In the genomic region with DNA sequence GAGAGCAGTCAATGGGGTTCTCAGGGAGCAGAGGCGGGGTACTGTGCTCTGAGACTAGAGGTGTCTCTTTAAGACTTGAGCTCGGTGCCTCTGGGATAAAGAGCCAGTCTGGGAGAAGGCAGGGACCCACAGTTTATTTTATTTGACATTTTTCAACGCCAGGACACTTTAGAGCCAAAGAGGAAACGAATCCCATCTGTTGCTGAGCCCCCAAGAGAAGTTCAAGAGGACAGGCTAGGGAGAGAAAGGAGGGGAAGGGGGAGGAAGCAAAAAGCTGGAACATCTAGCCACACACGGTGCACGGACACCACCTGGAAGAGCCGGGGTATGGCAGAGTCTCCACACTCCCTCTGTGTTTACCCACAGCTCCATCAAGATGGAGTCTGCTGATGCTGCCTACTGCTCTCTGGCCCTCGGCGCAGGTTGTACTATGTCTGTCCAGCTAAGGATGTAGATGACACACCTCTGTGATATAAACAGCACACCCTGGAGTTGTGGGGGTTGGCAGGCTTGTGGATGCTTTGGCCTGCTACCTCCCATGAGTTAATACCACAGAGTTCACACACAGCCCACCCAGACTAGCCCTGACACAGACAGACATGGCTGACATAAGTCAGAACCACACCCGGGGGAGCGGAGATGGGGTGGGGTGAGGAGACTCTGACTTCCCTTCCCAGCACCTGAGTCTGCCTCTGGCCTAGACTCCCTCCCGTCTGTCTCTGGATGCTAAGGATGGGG, we compare ENCODE assay signal across 11 mouse cellular contexts.
DNase-seq lines count a peak whose midpoint lies in the region; ATAC-seq and TF ChIP-seq lines count a peak whose summit lies in the region.
"Had no signal": no experiment of that assay in that cellular context is flagged by ENCODE, and none has a peak within 500 bp of the region (broad histone marks: within the 10 kb centered on the region; RNA-seq: fewer than 3 reads in every experiment).

No protein-coding gene starts in this region.

- TF ChIP-seq CTCF in liver, adult 2 months (IDR thresholded peaks at IDR 0.05; ENCODE audit: low read depth, low read length) = no peak
- no peak for TF ChIP-seq CTCF in liver, postnatal 0 days (IDR thresholded peaks at IDR 0.05; ENCODE audit: low read depth)

- TF ChIP-seq POLR2A in liver, adult 2 months (IDR thresholded peaks at IDR 0.05; ENCODE audit: extremely low read depth, insufficient read depth, low read length) = no peak

- H3K9me3 ChIP-seq in liver, postnatal 0 days (ENCODE audit: low read length) = peaks cover 4% of the 10 kb centered on the region; the same call in 1 of the 2 replicates
- H3K9me3 ChIP-seq in embryonic facial prominence, embryonic 13.5 days = no peaks in the 10 kb centered on the region
- no peaks in the 10 kb centered on the region for H3K9me3 ChIP-seq in intestine, embryonic 14.5 days (ENCODE audit: control insufficient read depth, low read length)

- no peak overlapping the region for H3K9ac ChIP-seq in liver, adult 2 months (ENCODE audit: low read depth, low read length)
- H3K9ac ChIP-seq in liver, postnatal 0 days (replicated peaks) = no peak overlapping the region
- H3K9ac ChIP-seq in embryonic facial prominence, embryonic 13.5 days = no peak overlapping the region
- H3K9ac ChIP-seq in intestine, embryonic 14.5 days (ENCODE audit: low read length) = no peak overlapping the region
- H3K9ac ChIP-seq: limb, embryonic 13.5 days had no signal

- no peak overlapping the region for H3K4me3 ChIP-seq in liver, adult 2 months (ENCODE audit: insufficient read depth, low read depth, low read length)
- no peak overlapping the region for H3K4me3 ChIP-seq in liver, postnatal 0 days (ENCODE audit: low read depth, low read length)
- H3K4me3 ChIP-seq in embryonic facial prominence, embryonic 13.5 days = no peak overlapping the region
- H3K4me3 ChIP-seq in intestine, embryonic 14.5 days (ENCODE audit: low read depth, low read length) = no peak overlapping the region
- H3K4me3 ChIP-seq: layer of hippocampus, adult 2 months; limb, embryonic 13.5 days had no signal

- no peak for TF ChIP-seq EP300 in liver, postnatal 0 days (IDR thresholded peaks at IDR 0.05; ENCODE audit: low read depth)

- no peak for DNase-seq in frontal cortex, postnatal 25 days (ENCODE audit: low spot score in 2 of 2)
- DNase-seq in liver, adult 2 months (ENCODE audit: extremely low read depth, low read depth, low spot score) = no peak
- no peak for DNase-seq in liver, postnatal 0 days
- DNase-seq in intestine, embryonic 14.5 days (ENCODE audit: low spot score) = no peak
- no peak for DNase-seq in right cerebral cortex, adult 2 months (ENCODE audit: low spot score in 2 of 2)
- DNase-seq: adrenal gland, adult 8-10 months had no signal

- no peaks in the 10 kb centered on the region for H3K79me2 ChIP-seq in liver, adult 2 months (ENCODE audit: control insufficient read depth, insufficient read depth, low read length)

- H3K27ac ChIP-seq in liver, adult 2 months (replicated peaks; ENCODE audit: insufficient read depth, low read depth, low read length) = 0 out of 2 replicates have a peak overlapping the region, but pooled peaks have one; percentile 16
- no peak overlapping the region for H3K27ac ChIP-seq in liver, postnatal 0 days (ENCODE audit: low read depth)
- no peak overlapping the region for H3K27ac ChIP-seq in embryonic facial prominence, embryonic 13.5 days
- H3K27ac ChIP-seq in intestine, embryonic 14.5 days (ENCODE audit: low read depth) = peak overlapping the region; percentile 79
- H3K27ac ChIP-seq: layer of hippocampus, adult 2 months; limb, embryonic 13.5 days had no signal

- ATAC-seq in frontal cortex, adult (ENCODE audit: low TSS enrichment) = peak; percentile 60
- ATAC-seq in liver, postnatal 0 days = no peak
- 0 out of 2 replicates have a peak, but pooled peaks have one; percentile 56 for ATAC-seq in embryonic facial prominence, embryonic 13.5 days (ENCODE audit: insufficient number of reproducible peaks, insufficient read depth, low FRiP score, low TSS enrichment, low read depth)
- ATAC-seq in intestine, embryonic 14.5 days (replicated peaks; ENCODE audit: low FRiP score, low TSS enrichment, low read depth) = peak; percentile 73
- no peak for ATAC-seq in CD4-positive, CD25-positive, alpha-beta regulatory T cell, adult 4 months

- H3K36me3 ChIP-seq in liver, adult 2 months (ENCODE audit: control insufficient read depth, insufficient read depth, low read length) = no peaks in the 10 kb centered on the region
- 0 out of 2 replicates have a peak, but pooled peaks cover 4% of the 10 kb centered on the region for H3K36me3 ChIP-seq in liver, postnatal 0 days (replicated peaks; ENCODE audit: insufficient read depth, low read length)
- H3K36me3 ChIP-seq in embryonic facial prominence, embryonic 13.5 days = peaks cover 4% of the 10 kb centered on the region
- no peaks in the 10 kb centered on the region for H3K36me3 ChIP-seq in intestine, embryonic 14.5 days (ENCODE audit: control insufficient read depth, insufficient read depth, low read length)

- no peak overlapping the region for H3K4me2 ChIP-seq in liver, postnatal 0 days (ENCODE audit: low read depth, low read length)
- H3K4me2 ChIP-seq in embryonic facial prominence, embryonic 13.5 days = no peak overlapping the region
- peak overlapping the region; percentile 28 for H3K4me2 ChIP-seq in intestine, embryonic 14.5 days (ENCODE audit: low read length)
- H3K4me2 ChIP-seq: limb, embryonic 13.5 days had no signal

- WGBS in liver, adult 2 months = 80% methylated on average over 12 of the region's 12 CpGs
- WGBS in liver, postnatal 0 days (ENCODE audit: insufficient replicate concordance) = 65% methylated on average over 12 of the region's 12 CpGs
- 42% methylated on average over 12 of the region's 12 CpGs for WGBS in embryonic facial prominence, embryonic 13.5 days
- 29% methylated on average over 12 of the region's 12 CpGs for WGBS in intestine, embryonic 14.5 days

- no peaks in the 10 kb centered on the region for H3K4me1 ChIP-seq in liver, adult 2 months (ENCODE audit: control insufficient read depth, insufficient read depth, low read length)
- H3K4me1 ChIP-seq in liver, postnatal 0 days (ENCODE audit: insufficient read depth) = no peaks in the 10 kb centered on the region
- peaks cover 15% of the 10 kb centered on the region for H3K4me1 ChIP-seq in embryonic facial prominence, embryonic 13.5 days
- H3K4me1 ChIP-seq in intestine, embryonic 14.5 days (replicated peaks; ENCODE audit: control insufficient read depth, insufficient read depth, low read length) = peaks cover 13% of the 10 kb centered on the region

- no peaks in the 10 kb centered on the region for H3K27me3 ChIP-seq in liver, adult 2 months (ENCODE audit: control insufficient read depth, insufficient read depth, low read length)
- no peaks in the 10 kb centered on the region for H3K27me3 ChIP-seq in liver, postnatal 0 days (ENCODE audit: insufficient read depth, low read length)
- no peaks in the 10 kb centered on the region for H3K27me3 ChIP-seq in embryonic facial prominence, embryonic 13.5 days
- no peaks in the 10 kb centered on the region for H3K27me3 ChIP-seq in intestine, embryonic 14.5 days (replicated peaks; ENCODE audit: control insufficient read depth, insufficient read depth, low read length)
- H3K27me3 ChIP-seq: limb, embryonic 13.5 days had no signal

Comparison
In these comparisons a context has a peak if more than half of its experiments do, and no peak if none do; other contexts are left out.
1. H3K27ac ChIP-seq: peak in liver, adult 2 months (single experiment) and intestine, embryonic 14.5 days (single experiment); none in liver, postnatal 0 days (single experiment) and embryonic facial prominence, embryonic 13.5 days (single experiment).
2. ATAC-seq: peak in frontal cortex, adult (single experiment), embryonic facial prominence, embryonic 13.5 days (single experiment) and intestine, embryonic 14.5 days (single experiment); none in liver, postnatal 0 days (single experiment) and CD4-positive, CD25-positive, alpha-beta regulatory T cell, adult 4 months (single experiment).